Mouse (Mus musculus): ENCODE measurements around the gene Pde4b.

Pde4b gene

GRCm38 (mm10) chr4:102408132-102408531 is 320.8 kb downstream of the Pde4b start:
- no peak for DNase-seq

- peak; percentile 38 to 47 for DNase-seq
Measured at GRCm38 (mm10) chr4:102408938-102409337, 321.6 kb downstream of the Pde4b start.

GRCm38 (mm10) chr4:102413101-102413500 is 325.8 kb downstream of the Pde4b start:
- no peak for DNase-seq

GRCm38 (mm10) chr4:102413794-102414193 is 326.5 kb downstream of the Pde4b start:
- DNase-seq: peak; percentile 60 to 76

GRCm38 (mm10) chr4:102414610-102415009 is 327.3 kb downstream of the Pde4b start:
- no peak for DNase-seq

- DNase-seq: no peak
Measured at GRCm38 (mm10) chr4:102420794-102421397, 333.6 kb downstream of the Pde4b start.

- DNase-seq: peak; percentile 32 to 49
Measured at GRCm38 (mm10) chr4:102421398-102421859, 334.1 kb downstream of the Pde4b start.

- DNase-seq: no peak
Measured at GRCm38 (mm10) chr4:102424104-102424503, 336.8 kb downstream of the Pde4b start.

GRCm38 (mm10) chr4:102425422-102425821 is 338.1 kb downstream of the Pde4b start:
- no peak for DNase-seq

- DNase-seq: no peak
Measured at GRCm38 (mm10) chr4:102429730-102430341, 342.5 kb downstream of the Pde4b start.

GRCm38 (mm10) chr4:102432040-102432782 is 344.9 kb downstream of the Pde4b start:
- peak; percentile 59 to 62 for DNase-seq

GRCm38 (mm10) chr4:102439401-102440118 is 352.2 kb downstream of the Pde4b start:
- peak; percentile 54 to 59 for DNase-seq

GRCm38 (mm10) chr4:102440119-102440481 is 352.8 kb downstream of the Pde4b start:
- DNase-seq: no peak

- DNase-seq: no peak
Measured at GRCm38 (mm10) chr4:102443533-102443932, 356.2 kb downstream of the Pde4b start.

- no peak for DNase-seq
Measured at GRCm38 (mm10) chr4:102444501-102444900, 357.2 kb downstream of the Pde4b start.

- no peak for DNase-seq
Measured at GRCm38 (mm10) chr4:102446160-102446945, 359.0 kb downstream of the Pde4b start.

- DNase-seq: no peak
Measured at GRCm38 (mm10) chr4:102456426-102456825, 369.1 kb downstream of the Pde4b start.

GRCm38 (mm10) chr4:102459216-102459999 is 372.1 kb downstream of the Pde4b start:
- DNase-seq: no peak

GRCm38 (mm10) chr4:102478104-102478503 is 390.8 kb downstream of the Pde4b start:
- DNase-seq: no peak

- peak in 1 of 2 experiments; percentile 45 for DNase-seq
Measured at GRCm38 (mm10) chr4:102478860-102479259, 391.5 kb downstream of the Pde4b start.

- DNase-seq: peak; percentile 75 to 77
Measured at GRCm38 (mm10) chr4:102480830-102481484, 393.6 kb downstream of the Pde4b start.

Measured in cerebellum, postnatal 10 days (tissue).